Mouse (Mus musculus): ENCODE data around the gene Kif1bp.
A peak's percentile ranks its signal among the peaks of the same experiment; 100 is the strongest.

Kif1bp gene

GRCm38 (mm10) chr10:62555705-62556557, 22.3 kb downstream of the Kif1bp start:
- no peak for DNase-seq

- DNase-seq: no peak
Measured at GRCm38 (mm10) chr10:62553611-62554091, 24.6 kb downstream of the Kif1bp start.

GRCm38 (mm10) chr10:62550787-62551300, 27.4 kb downstream of the Kif1bp start:
- no peak for DNase-seq

- peak; percentile 30 for DNase-seq
Measured at GRCm38 (mm10) chr10:62549523-62550166, 28.6 kb downstream of the Kif1bp start.

- DNase-seq: no peak
Measured at GRCm38 (mm10) chr10:62546441-62546840, 31.8 kb downstream of the Kif1bp start.

GRCm38 (mm10) chr10:62545759-62546158, 32.5 kb downstream of the Kif1bp start:
- DNase-seq: no peak

GRCm38 (mm10) chr10:62544316-62544715, 33.9 kb downstream of the Kif1bp start:
- no peak for DNase-seq

GRCm38 (mm10) chr10:62543399-62543808, 34.9 kb downstream of the Kif1bp start:
- DNase-seq: no peak

GRCm38 (mm10) chr10:62542928-62543327, 35.3 kb downstream of the Kif1bp start:
- no peak for DNase-seq

GRCm38 (mm10) chr10:62542507-62542906, 35.8 kb downstream of the Kif1bp start:
- DNase-seq: no peak

GRCm38 (mm10) chr10:62541499-62541898, 36.8 kb downstream of the Kif1bp start:
- DNase-seq: no peak

- no peak for DNase-seq
Measured at GRCm38 (mm10) chr10:62540800-62541199, 37.5 kb downstream of the Kif1bp start.

- no peak for DNase-seq
Measured at GRCm38 (mm10) chr10:62534509-62534908, 43.7 kb downstream of the Kif1bp start.

GRCm38 (mm10) chr10:62532832-62533231, 45.4 kb downstream of the Kif1bp start:
- no peak for DNase-seq

- DNase-seq: no peak
Measured at GRCm38 (mm10) chr10:62530183-62530582, 48.1 kb downstream of the Kif1bp start.

GRCm38 (mm10) chr10:62527351-62527750, 50.9 kb downstream of the Kif1bp start, which contains the start of gene Srgn:
Gene Srgn, minus strand, starts transcription at chr10:62527451.
- no peak for DNase-seq

GRCm38 (mm10) chr10:62522346-62522950, 55.8 kb downstream of the Kif1bp start:
- DNase-seq: no peak

GRCm38 (mm10) chr10:62521763-62522162, 56.5 kb downstream of the Kif1bp start:
- DNase-seq: no peak

GRCm38 (mm10) chr10:62520911-62521310, 57.3 kb downstream of the Kif1bp start:
- DNase-seq: no peak

- no peak for DNase-seq
Measured at GRCm38 (mm10) chr10:62517511-62517910, 60.7 kb downstream of the Kif1bp start.

- DNase-seq: no peak
Measured at GRCm38 (mm10) chr10:62512855-62513254, 65.4 kb downstream of the Kif1bp start.

GRCm38 (mm10) chr10:62511528-62511927, 66.7 kb downstream of the Kif1bp start:
- DNase-seq: no peak

GRCm38 (mm10) chr10:62509032-62509656, 69.1 kb downstream of the Kif1bp start:
- DNase-seq: no peak
